Mouse (Mus musculus) liver, embryonic 16.5 days (tissue): Measurements from ENCODE around the gene Dok7. TPM values are rescaled to one million over a fixed set of nuclear protein-coding genes. Genes with fewer than 3 reads are reported as not detected.

Experiments
- ATAC-seq: fragments of 200-750 bp; cut with Nextera tagmentation; 2 replicates; pipeline ENCODE4 v1.8.0; 2017; ENCODE audit warnings: low read depth, mild to moderate bottlenecking, moderate number of reproducible peaks, moderate library complexity
- H3K27ac ChIP-seq: fragments of 300-500 bp; sonication (generic); 2 replicates; pipeline ENCODE4 v1.5.1; 2014; ENCODE audit warnings: mild to moderate bottlenecking, low read length
- H3K27me3 ChIP-seq: fragments of 300-500 bp; sonication (generic); 2 replicates; pipeline ENCODE4 v1.6.1; 2014; ENCODE audit warnings: low read depth, low read length, mixed read lengths; ENCODE audit not compliant: control insufficient read depth, insufficient read depth
- H3K36me3 ChIP-seq: fragments of 300-500 bp; sonication (generic); 2 replicates; pipeline ENCODE4 v1.6.1; 2014; ENCODE audit warnings: mild to moderate bottlenecking; ENCODE audit not compliant: control insufficient read depth, insufficient read depth
- H3K4me1 ChIP-seq: fragments of 300-500 bp; sonication (generic); 2 replicates; pipeline ENCODE4 v1.6.1; 2014; ENCODE audit warnings: low read depth, low read length, mixed read lengths; ENCODE audit not compliant: control insufficient read depth
- H3K4me2 ChIP-seq: fragments of 300-500 bp; sonication (generic); 2 replicates; pipeline ENCODE4 v1.6.1; 2014; ENCODE audit warnings: low read depth, low read length, mixed read lengths
- H3K4me3 ChIP-seq: fragments of 300-500 bp; sonication (generic); 2 replicates; pipeline ENCODE4 v1.5.1; 2014; ENCODE audit warnings: low read depth, mild to moderate bottlenecking, low read length
- H3K9ac ChIP-seq: fragments of 300-500 bp; sonication (generic); 2 replicates; pipeline ENCODE4 v1.6.1; 2014; ENCODE audit warnings: low read depth, low read length
- H3K9me3 ChIP-seq: fragments of 300-500 bp; sonication (generic); replicated peaks from 2 replicates; pipeline ENCODE4 v1.6.1; 2016; ENCODE audit warnings: low read length; ENCODE audit not compliant: control insufficient read depth
- WGBS: fragments of 180-500 bp; shearing (Covaris S2); extraction: QIAGEN DNeasy Blood & Tissue Kit; methylation state at CpG from one replicate; pipeline ENCODE4 v1.1.7; 2014; ENCODE audit not compliant: insufficient replicate concordance; 5-methylcytosine and 5-hydroxymethylcytosine counted together
- polyA plus RNA-seq: library from polyadenylated mRNA; unstranded; fragments of >200 nt; fragmentation: Nextera tagmentation; extraction: Ambion mirVana; gene quantifications from 2 replicates; pipeline ENCODE4 v1.2.1, GENCODE M21; 2015

The Dok7 gene
- polyA plus RNA-seq, 1 experiment from 2014 or later, result 0.19 TPM

GRCm38 (mm10) chr5:35091636-35092035 lies 35.1 kb downstream of the Dok7 start:
- ATAC-seq, result no peak
- Histone ChIP-seq H3K4me3 (no peak overlapping the region), H3K9me3 (no peaks in the 10 kb centered on the region), H3K27me3 (no peaks in the 10 kb centered on the region), H3K4me1 (no peaks in the 10 kb centered on the region), H3K4me2 (no peak overlapping the region), H3K27ac (no peak overlapping the region), H3K36me3 (peaks cover 20% of the 10 kb centered on the region), H3K9ac (no peak overlapping the region)
- 69% methylated on average over 3 of the region's 3 CpGs for WGBS

GRCm38 (mm10) chr5:35103086-35103485 lies 46.5 kb downstream of the Dok7 start:
- 69% methylated on average over 8 of the region's 8 CpGs for WGBS
- peak overlapping the region; percentile 25; the same call in 1 of the 2 replicates for H3K27ac ChIP-seq
- H3K4me2 ChIP-seq, result peak overlapping the region; percentile 72
- peaks cover 34% of the 10 kb centered on the region for H3K36me3 ChIP-seq
- H3K9ac ChIP-seq, result peak overlapping the region; percentile 18; the same call in 1 of the 2 replicates
- H3K4me3 ChIP-seq, result peak overlapping the region; percentile 82
- H3K9me3 ChIP-seq, result no peaks in the 10 kb centered on the region
- peaks cover 25% of the 10 kb centered on the region for H3K4me1 ChIP-seq
- no peak for ATAC-seq
- no peaks in the 10 kb centered on the region for H3K27me3 ChIP-seq

DNA sequence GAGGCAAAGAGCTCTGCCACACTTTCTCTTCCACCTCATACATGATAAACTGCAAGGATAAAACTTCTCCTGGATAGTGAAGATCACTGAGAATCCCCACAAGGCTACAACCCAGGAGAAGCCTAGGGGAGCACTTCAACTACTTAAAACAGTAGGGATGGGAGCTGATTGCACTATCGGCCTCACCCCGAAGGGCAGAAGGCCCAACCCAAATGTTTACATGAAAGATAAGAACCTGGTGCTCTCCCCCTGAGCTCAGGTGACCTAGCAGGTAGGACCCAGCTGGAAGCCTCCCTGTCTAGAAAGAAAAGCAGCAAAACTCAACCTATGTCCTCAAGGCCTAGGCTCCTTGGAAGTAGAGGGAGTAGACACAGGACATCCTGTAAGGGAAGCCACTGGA lies 47.0 kb downstream of the Dok7 start:
- peak overlapping the region; percentile 82 for H3K4me3 ChIP-seq
- ATAC-seq, result peak; percentile 45

GRCm38 (mm10) chr5:35104183-35104959 lies 47.8 kb downstream of the Dok7 start:
- no peaks in the 10 kb centered on the region for H3K9me3 ChIP-seq
- peaks cover 22% of the 10 kb centered on the region for H3K36me3 ChIP-seq
- 63% methylated on average over 8 of the region's 8 CpGs for WGBS
- H3K4me1 ChIP-seq, result peaks cover 25% of the 10 kb centered on the region
- H3K9ac ChIP-seq, result peak overlapping the region; percentile 64
- H3K27ac ChIP-seq, result peak overlapping the region; percentile 3; the same call in 1 of the 2 replicates
- peak overlapping the region; percentile 82 for H3K4me3 ChIP-seq
- no peak for ATAC-seq
- peak overlapping the region; percentile 72 for H3K4me2 ChIP-seq
- H3K27me3 ChIP-seq, result no peaks in the 10 kb centered on the region

More for the DNA sequence above, 47.0 kb downstream of the Dok7 start:
- peak overlapping the region; percentile 72 for H3K4me2 ChIP-seq
- 25% methylated on average over 2 of the region's 2 CpGs for WGBS
- peak overlapping the region; percentile 18 for H3K9ac ChIP-seq
- no peaks in the 10 kb centered on the region for H3K27me3 ChIP-seq
- H3K36me3 ChIP-seq, result peaks cover 29% of the 10 kb centered on the region
- H3K9me3 ChIP-seq, result no peaks in the 10 kb centered on the region
- peaks cover 25% of the 10 kb centered on the region for H3K4me1 ChIP-seq
- H3K27ac ChIP-seq, result peak overlapping the region; percentile 25; the same call in 1 of the 2 replicates

GRCm38 (mm10) chr5:35104960-35105921 lies 48.7 kb downstream of the Dok7 start, which contains the start of gene Lrpap1:
Lrpap1 (minus strand) TSS chr5:35105766.
- peak within 1 kb of the TSS; percentile 64 for H3K9ac ChIP-seq
- no peaks in the 10 kb centered on the region for H3K27me3 ChIP-seq
- peaks cover 25% of the 10 kb centered on the region for H3K4me1 ChIP-seq
- no peaks in the 10 kb centered on the region for H3K9me3 ChIP-seq
- peak; percentile 87 for ATAC-seq
- H3K4me3 ChIP-seq, result peak within 1 kb of the TSS; percentile 82
- peak within 1 kb of the TSS; percentile 20 for H3K27ac ChIP-seq
- peak within 1 kb of the TSS; percentile 78 for H3K4me2 ChIP-seq
- under 1% methylated on average over 38 of the region's 39 CpGs for WGBS
- H3K36me3 ChIP-seq, result peaks cover 21% of the 10 kb centered on the region

DNA sequence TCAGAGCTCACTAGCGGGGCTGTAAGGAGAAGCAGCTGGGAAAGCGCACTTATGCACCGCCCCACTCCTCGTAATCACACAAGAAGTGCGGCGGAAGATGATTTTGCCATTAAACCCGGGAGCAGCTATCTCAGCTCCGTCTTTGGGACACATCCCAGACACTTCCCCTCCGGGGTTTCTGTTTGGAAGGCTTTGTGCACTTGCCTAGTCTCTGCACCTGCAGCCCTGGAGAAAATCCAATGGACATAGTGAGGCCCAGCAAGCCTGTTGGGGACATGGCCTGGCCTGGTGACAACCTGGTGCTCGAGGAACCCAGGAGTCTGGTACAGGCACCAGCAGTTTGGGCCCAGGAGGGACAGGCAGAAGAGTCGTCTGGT lies 49.3 kb downstream of the Dok7 start:
- Histone ChIP-seq H3K4me3 (peak overlapping the region; percentile 82), H3K9ac (peak overlapping the region; percentile 40), H3K27me3 (no peaks in the 10 kb centered on the region), H3K27ac (no peak overlapping the region), H3K4me2 (peak overlapping the region; percentile 78), H3K9me3 (no peaks in the 10 kb centered on the region), H3K4me1 (peaks cover 25% of the 10 kb centered on the region), H3K36me3 (peaks cover 16% of the 10 kb centered on the region)
- peak; percentile 9 for ATAC-seq
- WGBS, result 11% methylated on average over 11 of the region's 11 CpGs

- WGBS, result 63% methylated on average over 4 of the region's 4 CpGs
- no peaks in the 10 kb centered on the region for H3K36me3 ChIP-seq
These were observed 55.9 kb downstream of the Dok7 start for GRCm38 (mm10) chr5:35112444-35112843.

DNA sequence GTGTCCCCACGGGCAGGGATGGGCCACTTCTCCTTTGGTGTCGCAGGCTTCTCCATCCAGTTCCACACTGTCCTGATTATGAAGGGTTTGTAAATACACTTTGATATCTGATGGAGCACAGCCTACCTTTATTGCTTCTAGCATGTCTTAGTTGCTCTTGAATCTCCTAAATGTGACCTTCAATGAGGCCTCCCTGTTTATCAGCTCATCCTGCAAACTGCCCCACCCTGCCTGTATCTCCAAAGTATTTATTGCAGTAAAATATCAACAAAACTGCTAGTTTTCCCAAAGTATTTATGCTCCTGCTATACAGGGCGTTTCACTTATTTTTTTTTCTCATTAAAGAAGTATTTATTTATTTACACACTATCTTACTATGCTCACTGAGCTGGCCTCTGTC lies 59.4 kb downstream of the Dok7 start:
- H3K27ac ChIP-seq, result no peak overlapping the region
- no peak overlapping the region for H3K9ac ChIP-seq
- no peak overlapping the region for H3K4me3 ChIP-seq
- H3K4me2 ChIP-seq, result no peak overlapping the region
- no peaks in the 10 kb centered on the region for H3K36me3 ChIP-seq
- 49% methylated on average over 3 of the region's 3 CpGs for WGBS
- peaks cover 9% of the 10 kb centered on the region for H3K4me1 ChIP-seq
- no peaks in the 10 kb centered on the region for H3K9me3 ChIP-seq
- H3K27me3 ChIP-seq, result no peaks in the 10 kb centered on the region
- ATAC-seq, result 0 out of 2 replicates have a peak, but pooled peaks have one; percentile 9

More at GRCm38 (mm10) chr5:35112444-35112843, 55.9 kb downstream of the Dok7 start:
- H3K9me3 ChIP-seq, result no peaks in the 10 kb centered on the region
- no peak for ATAC-seq
- H3K4me2 ChIP-seq, result no peak overlapping the region
- no peaks in the 10 kb centered on the region for H3K27me3 ChIP-seq
- no peak overlapping the region for H3K4me3 ChIP-seq
- H3K4me1 ChIP-seq, result peaks cover 9% of the 10 kb centered on the region
- no peak overlapping the region for H3K9ac ChIP-seq
- no peak overlapping the region for H3K27ac ChIP-seq
